Mouse (Mus musculus) monocyte, adult 59 days (primary cell): ENCODE measurements around the gene Gpr84. TPM values are rescaled to one million over a fixed set of nuclear protein-coding genes. Genes with fewer than 3 reads are reported as not detected.

Experiments
- total RNA-seq, 2 experiments: library from RNA; stranded (reverse); gene quantifications; one replicate each; pipeline ENCODE4 v1.2.4; 2023

The Gpr84 gene
- 1 to 10 TPM; 1.3 to 2.1 TPM for total RNA-seq

DNA sequence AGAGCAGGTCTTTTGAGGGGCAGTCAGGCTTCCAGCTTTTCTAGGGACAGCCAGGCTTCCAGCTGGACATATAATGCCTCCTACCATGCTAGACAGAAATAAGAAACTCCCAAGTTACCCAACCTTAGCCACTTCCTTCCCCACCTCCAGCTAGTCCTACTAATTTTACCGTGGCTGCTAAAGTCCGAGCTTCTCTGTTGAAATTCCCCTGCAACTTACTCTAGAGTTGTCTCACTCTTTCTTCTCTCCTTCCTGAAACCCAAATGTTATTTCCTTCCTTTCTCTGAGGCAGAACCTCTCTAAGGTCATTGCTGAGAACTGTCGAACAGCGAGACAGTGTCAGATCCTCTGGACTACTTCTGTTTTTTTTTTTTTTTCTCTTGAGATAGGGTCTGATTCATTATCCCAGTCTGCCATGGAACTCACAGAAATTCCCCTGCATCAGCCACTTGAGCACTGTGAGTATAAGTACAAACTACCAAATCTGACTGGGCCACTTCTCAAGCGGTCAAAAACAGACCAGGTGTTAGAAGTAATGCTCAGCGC lies at the start of gene Gpr84:
Gpr84 (minus strand) TSS at position 248 of the 546 bp plus-strand sequence.

DNA sequence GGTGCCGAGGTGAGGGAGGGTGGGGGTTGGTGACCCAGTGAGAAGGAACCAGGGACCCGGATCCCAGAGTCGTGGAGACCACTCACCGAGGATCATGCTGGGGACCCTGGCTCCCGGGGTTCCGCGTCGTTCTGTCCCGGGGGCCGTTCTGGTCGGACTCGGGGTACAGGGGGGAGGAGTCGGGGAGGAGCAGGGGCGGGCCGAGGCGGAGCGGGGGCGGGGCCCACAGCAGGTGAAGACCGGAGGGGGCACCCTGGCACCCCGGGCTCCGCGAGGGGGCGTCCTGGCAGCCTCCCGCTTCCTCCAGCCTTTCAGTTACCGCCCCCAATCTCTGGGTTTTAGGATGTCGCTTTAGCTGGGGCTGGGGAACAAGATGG lies 29.5 kb upstream of the Gpr84 start, which contains the start of gene Zfp385a:
Zfp385a (minus strand) TSS at position 133 of the 377 bp plus-strand sequence.

DNA sequence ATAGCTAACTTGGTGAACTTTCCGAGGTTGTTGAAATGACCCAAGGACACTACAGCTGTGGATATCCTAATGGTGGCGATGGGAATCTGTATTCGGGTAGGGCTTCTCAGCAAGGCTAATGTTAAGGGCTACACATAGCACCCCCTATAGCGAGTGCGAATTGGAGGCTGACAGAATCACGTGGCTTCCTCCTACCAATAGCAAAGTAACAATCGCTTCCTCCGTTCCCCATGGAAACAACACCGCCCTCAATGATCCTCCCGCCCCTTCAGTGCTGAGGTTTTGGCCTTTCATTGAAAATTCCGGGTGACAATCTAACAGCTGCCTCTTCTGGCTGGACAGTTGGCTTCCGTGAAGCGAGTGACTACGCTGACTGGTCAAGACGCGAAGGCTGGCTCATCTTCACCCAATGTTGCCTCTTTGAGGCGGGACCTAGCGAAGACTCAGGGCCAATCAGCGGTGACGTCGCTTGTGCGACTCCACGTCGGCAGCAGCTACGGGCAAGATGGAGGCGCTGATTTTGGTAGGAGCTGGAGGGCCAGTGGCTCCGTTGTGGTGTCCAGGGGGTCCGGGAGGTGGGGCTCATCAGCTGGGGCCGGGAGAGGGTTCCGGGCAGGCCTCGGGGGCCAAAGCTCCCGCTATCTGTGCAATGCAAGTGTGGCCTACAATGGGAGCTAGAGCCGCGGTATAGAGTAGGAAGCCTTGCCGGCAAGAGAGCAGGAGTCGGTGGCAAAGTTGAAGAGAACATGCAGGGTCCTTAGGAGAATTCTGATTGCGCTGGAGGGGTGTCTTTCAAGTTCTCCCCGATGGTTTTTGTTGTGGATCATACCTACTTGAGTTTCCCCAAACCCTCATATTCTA lies 37.8 kb downstream of the Gpr84 start, which contains the start of gene Copz1:
Copz1 (plus strand) TSS at position 296 of the 861 bp plus-strand sequence.

Other genes starting within 250 kb of the Gpr84 start
- 1 to 10 TPM; 3.2 to 3.5 TPM for gene Smug1, start 143.5 kb downstream of the Gpr84 start, total RNA-seq
- 10 to 100 TPM in 1 of 2 experiments, 1 to 10 TPM in 1; 9.1 to 13.8 TPM for gene Cbx5, start 70.8 kb downstream of the Gpr84 start, total RNA-seq
- gene Hnrnpa1, start 70.2 kb downstream of the Gpr84 start, total RNA-seq, result 100 to 1,000 TPM; 297 to 355 TPM
- gene Nfe2, start 52.2 kb downstream of the Gpr84 start, total RNA-seq, result 100 to 1,000 TPM; 104 to 107 TPM
- gene Copz1, start 37.9 kb downstream of the Gpr84 start, total RNA-seq, result 100 to 1,000 TPM; 107 to 123 TPM
- 100 to 1,000 TPM; 119 to 145 TPM for gene Zfp385a, start 29.5 kb upstream of the Gpr84 start, total RNA-seq
- gene Itga5, start 56.2 kb upstream of the Gpr84 start, total RNA-seq, result 10 to 100 TPM; 78.4 to 84.2 TPM
- under 1 TPM in 1 of 2 experiments, not detected in 1; 0.82 TPM for gene Gtsf1, start 119.9 kb upstream of the Gpr84 start, total RNA-seq
- gene Gtsf2, start 137.9 kb upstream of the Gpr84 start, total RNA-seq, result not detected
- gene Nckap1l, start 143.2 kb upstream of the Gpr84 start, total RNA-seq, result 100 to 1,000 TPM; 366 to 377 TPM
- gene Pde1b, start 192.4 kb upstream of the Gpr84 start, total RNA-seq, result 10 to 100 TPM; 57.6 to 73.3 TPM
- gene Ppp1r1a, start 227.4 kb upstream of the Gpr84 start, total RNA-seq, result not detected